Comparison of ENCODE assay signal across 8 mouse cellular contexts in the genomic region with DNA sequence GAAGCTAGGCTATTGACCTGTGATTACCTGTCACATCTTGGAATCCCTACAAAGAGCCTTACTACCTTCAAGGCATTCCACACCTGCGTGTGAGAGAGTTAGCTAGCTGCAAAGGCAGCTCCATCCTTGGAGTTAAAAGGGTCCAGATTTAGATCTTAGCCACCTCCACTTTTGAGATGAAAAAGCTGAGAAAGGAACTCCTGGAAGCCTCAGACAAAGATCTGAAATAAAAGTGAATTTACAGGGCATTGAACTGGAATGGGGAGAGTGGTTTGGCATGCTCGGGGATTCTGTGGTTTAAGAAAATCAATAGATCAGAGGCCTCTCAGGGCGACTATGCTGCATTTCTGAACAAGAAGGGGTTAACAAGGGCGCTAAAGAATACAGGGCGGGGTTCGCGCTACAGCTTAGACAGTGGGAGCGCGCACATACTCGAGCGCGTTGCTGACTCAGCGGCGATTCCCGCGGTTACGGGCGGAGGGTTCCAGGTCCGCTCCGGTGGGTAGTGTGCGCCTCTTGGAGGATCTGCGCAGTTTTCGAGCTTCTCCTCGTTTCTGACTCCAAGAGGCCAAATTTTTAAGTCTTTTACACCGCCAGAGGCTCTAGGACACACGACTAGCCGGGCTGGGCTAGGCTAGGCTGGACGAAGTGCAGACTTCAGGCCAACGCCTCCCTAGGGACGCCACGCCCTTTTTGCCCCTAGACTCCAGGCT. TPM values are rescaled to one million over a fixed set of nuclear protein-coding genes. Genes with fewer than 3 reads are reported as not detected.
A peak's percentile ranks its signal among the peaks of the same experiment; 100 is the strongest.
DNase-seq lines count a peak whose midpoint lies in the region; ATAC-seq and TF ChIP-seq lines count a peak whose summit lies in the region.

No protein-coding gene starts in this region.

- no peaks in the 10 kb centered on the region for H3K79me2 ChIP-seq in heart, adult 2 months (replicated peaks; ENCODE audit: control insufficient read depth, insufficient read depth, low read length)

- intact Hi-C loops in heart, adult 2 months (cut with DNase I), result loop anchor here (5.0 to 10.0 kb wide), 2 partner anchors 35 to 457 kb away; a partner anchor contains a TSS

- TF ChIP-seq EP300 in heart, adult 2 months (IDR thresholded peaks at IDR 0.05; ENCODE audit: insufficient read depth, low read depth, low read length), result no peak

- TF ChIP-seq POLR2A in heart, adult 2 months (IDR thresholded peaks at IDR 0.05; ENCODE audit: insufficient read depth, low read depth, low read length), result peak; percentile 72
- no peak for TF ChIP-seq POLR2A in kidney, adult 2 months (IDR thresholded peaks at IDR 0.05; ENCODE audit: low read depth, low read length)
- no peak for TF ChIP-seq POLR2A in testis, adult 2 months (IDR thresholded peaks at IDR 0.05; ENCODE audit: control insufficient read depth, low read depth, low read length)

- peak overlapping the region; percentile 89 for H3K4me2 ChIP-seq in limb, embryonic 15.5 days
- H3K4me2 ChIP-seq in midbrain, embryonic 14.5 days (ENCODE audit: low read length), result peak overlapping the region; percentile 74

- no peaks in the 10 kb centered on the region for H3K27me3 ChIP-seq in heart, adult 2 months (ENCODE audit: control insufficient read depth, insufficient read depth, low read length)
- H3K27me3 ChIP-seq in kidney, adult 2 months (replicated peaks; ENCODE audit: control insufficient read depth, insufficient read depth, low read length), result no peaks in the 10 kb centered on the region
- H3K27me3 ChIP-seq in limb, embryonic 15.5 days, result peaks cover 66% of the 10 kb centered on the region
- H3K27me3 ChIP-seq in midbrain, embryonic 14.5 days (ENCODE audit: control insufficient read depth, insufficient read depth, low read length), result peaks cover 51% of the 10 kb centered on the region
- peaks cover 2% of the 10 kb centered on the region; the same call in 1 of the 2 replicates for H3K27me3 ChIP-seq in testis, adult 2 months (ENCODE audit: control insufficient read depth, insufficient read depth, low read length)

- H3K27ac ChIP-seq in heart, adult 2 months, result peak overlapping the region; percentile 91
- H3K27ac ChIP-seq in kidney, adult 2 months (ENCODE audit: insufficient read depth, low read depth, low read length), result peak overlapping the region; percentile 84
- H3K27ac ChIP-seq in limb, embryonic 15.5 days, result peak overlapping the region; percentile 91
- H3K27ac ChIP-seq in midbrain, embryonic 14.5 days (replicated peaks; ENCODE audit: low read depth, low read length), result peak overlapping the region; percentile 64
- H3K27ac ChIP-seq in testis, adult 2 months (ENCODE audit: control insufficient read depth, insufficient read depth, low read depth, low read length), result peak overlapping the region; percentile 52

- peak; percentile 52; the same call in 1 of the 2 replicates for ATAC-seq in limb, embryonic 15.5 days (ENCODE audit: insufficient number of reproducible peaks, low FRiP score, low TSS enrichment, low read depth)
- ATAC-seq in midbrain, embryonic 14.5 days (ENCODE audit: low FRiP score, low TSS enrichment), result peak; percentile 2; the same call in 1 of the 2 replicates

- no peak for TF ChIP-seq CTCF in heart, adult 2 months (IDR thresholded peaks at IDR 0.05)
- TF ChIP-seq CTCF in kidney, adult 2 months (conservative IDR thresholded peaks at IDR 0.05; ENCODE audit: insufficient read depth, insufficient read length, low read depth, low read length), result no peak
- TF ChIP-seq CTCF in testis, adult 2 months (IDR thresholded peaks at IDR 0.05; ENCODE audit: control insufficient read depth, insufficient read depth, insufficient replicate concordance, low read depth, low read length), result no peak

- DNase-seq in thymus, postnatal 0 days (ENCODE audit: low spot score), result peak; percentile 43
- DNase-seq in thymus, adult 18-20 months, result no peak
- DNase-seq in embryo, embryonic 11 days, result peak; percentile 92
- peak; percentile 83 to 84 for DNase-seq in heart, adult 2 months
- DNase-seq in kidney, adult 2 months, result peak; percentile 80
- peak; percentile 90 for DNase-seq in midbrain, embryonic 14.5 days

- H3K4me3 ChIP-seq in heart, adult 2 months, result peak overlapping the region; percentile 53
- peak overlapping the region; percentile 59 for H3K4me3 ChIP-seq in kidney, adult 2 months (ENCODE audit: insufficient read depth, low read depth, low read length)
- H3K4me3 ChIP-seq in limb, embryonic 15.5 days, result peak overlapping the region; percentile 73
- H3K4me3 ChIP-seq in midbrain, embryonic 14.5 days (replicated peaks; ENCODE audit: low read depth, low read length), result peak overlapping the region; percentile 42
- peak overlapping the region; percentile 67 for H3K4me3 ChIP-seq in testis, adult 2 months (ENCODE audit: control insufficient read depth, low read depth, low read length)

- H3K36me3 ChIP-seq in heart, adult 2 months (ENCODE audit: control insufficient read depth, insufficient read depth, low read length), result 0 out of 2 replicates have a peak, but pooled peaks cover 2% of the 10 kb centered on the region
- H3K36me3 ChIP-seq in kidney, adult 2 months (ENCODE audit: control insufficient read depth, insufficient read depth, low read length), result no peaks in the 10 kb centered on the region; the same call in 1 of the 2 replicates
- peaks cover 14% of the 10 kb centered on the region for H3K36me3 ChIP-seq in limb, embryonic 15.5 days
- peaks cover 8% of the 10 kb centered on the region; the same call in 1 of the 2 replicates for H3K36me3 ChIP-seq in midbrain, embryonic 14.5 days (ENCODE audit: control insufficient read depth, insufficient read depth, low read length)
- H3K36me3 ChIP-seq in testis, adult 2 months (ENCODE audit: control insufficient read depth, insufficient read depth, low read length), result no peaks in the 10 kb centered on the region

- H3K9me3 ChIP-seq in limb, embryonic 15.5 days, result no peaks in the 10 kb centered on the region
- no peaks in the 10 kb centered on the region for H3K9me3 ChIP-seq in midbrain, embryonic 14.5 days (ENCODE audit: control insufficient read depth, low read length)

- peak overlapping the region; percentile 62 for H3K9ac ChIP-seq in heart, adult 2 months (ENCODE audit: low read depth, low read length)
- peak overlapping the region; percentile 18; the same call in 1 of the 2 replicates for H3K9ac ChIP-seq in limb, embryonic 15.5 days
- peak overlapping the region; percentile 32 for H3K9ac ChIP-seq in midbrain, embryonic 14.5 days (replicated peaks; ENCODE audit: low read length)

- WGBS in heart, adult 2 months, result under 1% methylated on average over 31 of the region's 31 CpGs
- under 1% methylated on average over 31 of the region's 31 CpGs for WGBS in kidney, adult 2 months
- WGBS in limb, embryonic 15.5 days, result under 1% methylated on average over 31 of the region's 31 CpGs
- WGBS in midbrain, embryonic 14.5 days, result under 1% methylated on average over 31 of the region's 31 CpGs

- peaks cover 11% of the 10 kb centered on the region for H3K4me1 ChIP-seq in heart, adult 2 months (ENCODE audit: control insufficient read depth, insufficient read depth, low read length)
- H3K4me1 ChIP-seq in kidney, adult 2 months (ENCODE audit: control insufficient read depth, insufficient read depth, low read length), result peaks cover 26% of the 10 kb centered on the region; the same call in 1 of the 2 replicates
- H3K4me1 ChIP-seq in limb, embryonic 15.5 days, result peaks cover 75% of the 10 kb centered on the region
- peaks cover 54% of the 10 kb centered on the region for H3K4me1 ChIP-seq in midbrain, embryonic 14.5 days (ENCODE audit: control insufficient read depth, insufficient read depth, low read length)
- H3K4me1 ChIP-seq in testis, adult 2 months (ENCODE audit: control insufficient read depth, insufficient read depth, low read length), result peaks cover 27% of the 10 kb centered on the region

RNA-seq across cellular contexts. Expression of a gene that starts 0.7 kb away (rescaled TPM):
- 2.4 and 2.8 TPM in 2 replicates for polyA plus RNA-seq in thymus, postnatal 0 days (2015; fragmentation: Nextera tagmentation; extraction: Ambion mirVana)
- 10 to 100 TPM; 14.3 to 28.1 TPM for total RNA-seq in heart, adult 2 months (2021)
- 24.4 and 26.7 TPM in 2 replicates for polyA plus RNA-seq in heart, adult 2 months (2012; rRNA removed)
- polyA plus RNA-seq in kidney, adult 2 months (2012; rRNA removed), result 19.3 and 22.7 TPM in 2 replicates
- 21.7 and 22.1 TPM in 2 replicates for polyA plus RNA-seq in limb, embryonic 15.5 days (2015; fragmentation: Nextera tagmentation; extraction: Ambion mirVana)
- 8.2 and 8.4 TPM in 2 replicates for polyA plus RNA-seq in midbrain, embryonic 14.5 days (2014; fragmentation: Nextera tagmentation; extraction: Ambion mirVana)
- polyA plus RNA-seq in testis, adult 2 months (2012; rRNA removed), result 2.6 and 4.1 TPM in 2 replicates

RNA-seq across cellular contexts. Expression of a gene that starts 1.6 kb away (rescaled TPM):
- 0.32 and 0.53 TPM in 2 replicates for polyA plus RNA-seq in thymus, postnatal 0 days (2015; fragmentation: Nextera tagmentation; extraction: Ambion mirVana)
- 1 to 10 TPM; 1.3 to 1.5 TPM for total RNA-seq in heart, adult 2 months (2021)
- 3.1 and 4.0 TPM in 2 replicates for polyA plus RNA-seq in heart, adult 2 months (2012; rRNA removed)
- polyA plus RNA-seq in kidney, adult 2 months (2012; rRNA removed), result 3.4 and 3.6 TPM in 2 replicates
- 1.2 and 1.4 TPM in 2 replicates for polyA plus RNA-seq in limb, embryonic 15.5 days (2015; fragmentation: Nextera tagmentation; extraction: Ambion mirVana)
- polyA plus RNA-seq in midbrain, embryonic 14.5 days (2014; fragmentation: Nextera tagmentation; extraction: Ambion mirVana), result 2.3 and 2.8 TPM in 2 replicates
- polyA plus RNA-seq in testis, adult 2 months (2012; rRNA removed), result 0.40 and 0.44 TPM in 2 replicates

RNA-seq across cellular contexts. Expression of a gene that starts 3.4 kb away (rescaled TPM):
- polyA plus RNA-seq in thymus, postnatal 0 days (2015; fragmentation: Nextera tagmentation; extraction: Ambion mirVana), result 1.7 and 1.8 TPM in 2 replicates
- not detected for total RNA-seq in heart, adult 2 months (2021)
- polyA plus RNA-seq in heart, adult 2 months (2012; rRNA removed), result 0.14 TPM in 1 of 2 replicates, not detected in the other
- 0.33 and 0.34 TPM in 2 replicates for polyA plus RNA-seq in kidney, adult 2 months (2012; rRNA removed)
- polyA plus RNA-seq in limb, embryonic 15.5 days (2015; fragmentation: Nextera tagmentation; extraction: Ambion mirVana), result 0.14 and 0.36 TPM in 2 replicates
- 0.16 TPM in 1 of 2 replicates, not detected in the other for polyA plus RNA-seq in midbrain, embryonic 14.5 days (2014; fragmentation: Nextera tagmentation; extraction: Ambion mirVana)
- 0.05 TPM in 1 of 2 replicates, not detected in the other for polyA plus RNA-seq in testis, adult 2 months (2012; rRNA removed)

RNA-seq across cellular contexts. Expression of a gene that starts 16.2 kb away (rescaled TPM):
- 1.5 and 1.6 TPM in 2 replicates for polyA plus RNA-seq in thymus, postnatal 0 days (2015; fragmentation: Nextera tagmentation; extraction: Ambion mirVana)
- 1 to 10 TPM; 3.5 TPM for total RNA-seq in heart, adult 2 months (2021)
- 2.1 and 2.9 TPM in 2 replicates for polyA plus RNA-seq in heart, adult 2 months (2012; rRNA removed)
- polyA plus RNA-seq in kidney, adult 2 months (2012; rRNA removed), result 1.4 and 1.8 TPM in 2 replicates
- polyA plus RNA-seq in limb, embryonic 15.5 days (2015; fragmentation: Nextera tagmentation; extraction: Ambion mirVana), result 5.7 and 6.8 TPM in 2 replicates
- 42.2 and 56.0 TPM in 2 replicates for polyA plus RNA-seq in midbrain, embryonic 14.5 days (2014; fragmentation: Nextera tagmentation; extraction: Ambion mirVana)
- polyA plus RNA-seq in testis, adult 2 months (2012; rRNA removed), result 1.6 and 1.9 TPM in 2 replicates

RNA-seq across cellular contexts. Expression of a gene that starts 52.1 kb away (rescaled TPM):
- polyA plus RNA-seq in thymus, postnatal 0 days (2015; fragmentation: Nextera tagmentation; extraction: Ambion mirVana), result 73.0 and 80.2 TPM in 2 replicates
- total RNA-seq in heart, adult 2 months (2021), result 10 to 100 TPM; 22.7 to 23.6 TPM
- polyA plus RNA-seq in heart, adult 2 months (2012; rRNA removed), result 14.2 and 17.2 TPM in 2 replicates
- 14.1 and 19.2 TPM in 2 replicates for polyA plus RNA-seq in kidney, adult 2 months (2012; rRNA removed)
- polyA plus RNA-seq in limb, embryonic 15.5 days (2015; fragmentation: Nextera tagmentation; extraction: Ambion mirVana), result 62.7 and 65.6 TPM in 2 replicates
- polyA plus RNA-seq in midbrain, embryonic 14.5 days (2014; fragmentation: Nextera tagmentation; extraction: Ambion mirVana), result 73.3 and 75.5 TPM in 2 replicates
- 22.4 and 27.3 TPM in 2 replicates for polyA plus RNA-seq in testis, adult 2 months (2012; rRNA removed)

Comparison
In these comparisons a context has a peak if more than half of its experiments do, and no peak if none do; other contexts are left out.
1. DNase-seq: peak in thymus, postnatal 0 days (single experiment), embryo, embryonic 11 days (single experiment), heart, adult 2 months (2 of 2), kidney, adult 2 months (single experiment) and midbrain, embryonic 14.5 days (single experiment); none in thymus, adult 18-20 months (0 of 2).
2. Peak in every context shown above with its lines, with median percentiles within 50 percentile points of each other: H3K27ac ChIP-seq, H3K4me3 ChIP-seq and H3K9ac ChIP-seq.